Mouse (Mus musculus) CH12.LX (cell line): ENCODE results near the gene Trio. TPM values are rescaled to one million over a fixed set of nuclear protein-coding genes. Genes with fewer than 3 reads are reported as not detected.

ENCODE experiments used
- DNase-seq: peaks from one replicate; pipeline ENCODE4 v3.0.0-alpha.2; 2013; ENCODE audit errors: extremely low read depth
- H3K27ac ChIP-seq: 2 replicates; pipeline ENCODE4 v1.5.1; 2012; ENCODE audit warnings: low read depth, mild to moderate bottlenecking, control low read depth, moderate library complexity; ENCODE audit not compliant: insufficient read depth
- H3K27me3 ChIP-seq: replicated peaks from 2 replicates; pipeline ENCODE3; 2012; ENCODE audit warnings: inconsistent platforms
- H3K36me3 ChIP-seq, 2 experiments: replicated peaks in 1 of 2; 2 replicates each; pipeline versions ENCODE3 to v1.6.1; 2012; ENCODE audit warnings: inconsistent platforms in 1 of 2, low read length in 1 of 2, mild to moderate bottlenecking in 1 of 2, mixed read lengths in 1 of 2, moderate library complexity in 1 of 2; ENCODE audit not compliant: control insufficient read depth in 1 of 2, insufficient read depth in 1 of 2
- H3K4me1 ChIP-seq, 2 experiments: 2 replicates each; pipeline ENCODE4 v1.6.1; 2012; ENCODE audit warnings: inconsistent platforms in 1 of 2, moderate library complexity in 1 of 2; ENCODE audit not compliant: insufficient read depth in 2 of 2, control insufficient read depth in 1 of 2
- H3K4me2 ChIP-seq: 2 replicates; pipeline ENCODE4 v1.6.1; 2012; ENCODE audit warnings: low read depth, mild to moderate bottlenecking, control low read depth; ENCODE audit not compliant: poor library complexity, insufficient read depth, severe bottlenecking
- H3K4me3 ChIP-seq, 3 experiments: fragments of 150-350 bp in 1 of 3; sonication (generic) in 1 of 3; replicated peaks in 1 of 3; 2 replicates each; pipeline versions ENCODE3 to v1.5.1; 2011 to 2012; ENCODE audit warnings: low read depth in 2 of 3, low read length in 2 of 3, mild to moderate bottlenecking in 2 of 3, moderate library complexity in 2 of 3, control low read depth in 1 of 3, improper control_type of control experiment in 1 of 3, inconsistent platforms in 1 of 3, mixed read lengths in 1 of 3; ENCODE audit not compliant: poor library complexity in 1 of 3
- H3K79me2 ChIP-seq: replicated peaks from 2 replicates; pipeline ENCODE4 v1.6.1; 2012; ENCODE audit warnings: mild to moderate bottlenecking, moderate library complexity; ENCODE audit not compliant: control insufficient read depth, poor library complexity, insufficient read depth, severe bottlenecking; ENCODE audit errors: extremely low read depth
- H3K9ac ChIP-seq: 2 replicates; pipeline ENCODE4 v1.6.1; 2012; ENCODE audit warnings: low read depth, mild to moderate bottlenecking, control low read depth, moderate library complexity; ENCODE audit not compliant: insufficient read depth
- H3K9me3 ChIP-seq: replicated peaks from 2 replicates; pipeline ENCODE3; 2012; ENCODE audit warnings: low read length, inconsistent platforms, mixed read lengths
- CHD1 ChIP-seq: IDR thresholded peaks from 2 replicates; pipeline ENCODE4 v1.6.1; 2012; ENCODE audit warnings: low read depth, low read length, improper control_type of control experiment, inconsistent platforms
- EP300 ChIP-seq: IDR thresholded peaks from 2 replicates; pipeline ENCODE4 v1.6.1; 2011; ENCODE audit warnings: low read length, improper control_type of control experiment
- ETS1 ChIP-seq: conservative IDR thresholded peaks from 2 replicates; pipeline ENCODE4 v1.6.1; 2012; ENCODE audit warnings: low read depth, mild to moderate bottlenecking, inconsistent platforms, low read length, improper control_type of control experiment, moderate library complexity
- GABPA ChIP-seq: IDR thresholded peaks from 2 replicates; pipeline ENCODE4 v1.6.1; 2012; ENCODE audit warnings: low read depth, low read length, improper control_type of control experiment, inconsistent platforms; ENCODE audit not compliant: insufficient replicate concordance
- HCFC1 ChIP-seq: IDR thresholded peaks from 2 replicates; pipeline ENCODE4 v1.6.1; 2012; ENCODE audit warnings: low read depth, mild to moderate bottlenecking, inconsistent platforms, low read length, improper control_type of control experiment
- IRF4 ChIP-seq: IDR thresholded peaks from 2 replicates; pipeline ENCODE4 v1.6.1; 2014; ENCODE audit warnings: low read depth, mild to moderate bottlenecking, inconsistent platforms, low read length, improper control_type of control experiment
- JUN ChIP-seq: IDR thresholded peaks from 2 replicates; pipeline ENCODE4 v1.6.1; 2011; ENCODE audit warnings: low read depth, mild to moderate bottlenecking, low read length, improper control_type of control experiment, moderate library complexity; ENCODE audit not compliant: insufficient read depth
- KAT2A ChIP-seq: IDR thresholded peaks from 2 replicates; pipeline ENCODE4 v1.6.1; 2012; ENCODE audit warnings: low read length, improper control_type of control experiment, inconsistent platforms; ENCODE audit not compliant: insufficient replicate concordance
- MAZ ChIP-seq: IDR thresholded peaks from 2 replicates; pipeline ENCODE4 v1.6.1; 2012; ENCODE audit warnings: low read depth, mild to moderate bottlenecking, inconsistent platforms, low read length, improper control_type of control experiment, moderate library complexity
- MEF2A ChIP-seq: IDR thresholded peaks from 2 replicates; pipeline ENCODE4 v1.6.1; 2014; ENCODE audit warnings: low read depth, mild to moderate bottlenecking, inconsistent platforms, low read length, improper control_type of control experiment, borderline replicate concordance
- MYC ChIP-seq: IDR thresholded peaks from 2 replicates; pipeline ENCODE4 v1.6.1; 2011; ENCODE audit warnings: low read depth, mild to moderate bottlenecking, improper control_type of control experiment, low read length
- NELFE ChIP-seq: IDR thresholded peaks from 2 replicates; pipeline ENCODE4 v1.6.1; 2011; ENCODE audit warnings: low read depth, low read length, improper control_type of control experiment
- POLR2AphosphoS2 ChIP-seq: IDR thresholded peaks from 2 replicates; pipeline ENCODE4 v1.6.1; 2011; ENCODE audit warnings: low read depth, low read length, improper control_type of control experiment
- SMC3 ChIP-seq: IDR thresholded peaks from 2 replicates; pipeline ENCODE4 v1.6.1; 2011; ENCODE audit warnings: low read depth, low read length, improper control_type of control experiment
- TBP ChIP-seq: conservative IDR thresholded peaks from 2 replicates; pipeline ENCODE4 v1.6.1; 2011; ENCODE audit warnings: low read depth, low read length, improper control_type of control experiment
- TCF12 ChIP-seq: IDR thresholded peaks from 2 replicates; pipeline ENCODE4 v1.6.1; 2014; ENCODE audit warnings: low read depth, mild to moderate bottlenecking, inconsistent platforms, low read length, improper control_type of control experiment
- USF1 ChIP-seq: IDR thresholded peaks from 2 replicates; pipeline ENCODE4 v1.6.1; 2014; ENCODE audit warnings: low read depth, mild to moderate bottlenecking, inconsistent platforms, low read length, improper control_type of control experiment
- USF2 ChIP-seq: conservative IDR thresholded peaks from 2 replicates; pipeline ENCODE4 v1.6.1; 2011; ENCODE audit warnings: low read depth, low read length, improper control_type of control experiment
- dilution Hi-C: fragments of 300-500 bp; cut with MboI; formaldehyde crosslinking; loops from 2 replicates; pipeline ENCODE4 v1.14.3; 2020; ENCODE audit warnings: low sequenced_read_pairs; ENCODE audit not compliant: extremely low pct_unique_long_range_greater_than_20kb, extremely low pct_ligation_motif_present
- in situ Hi-C: fragments of 300-500 bp; cut with MboI; formaldehyde crosslinking; loops from 3 replicates; pipeline ENCODE4 v1.14.3; 2019; ENCODE audit warnings: low sequenced_read_pairs, low pct_ligation_motif_present, low pct_unique_long_range_greater_than_20kb, mixed read lengths
- polyA plus RNA-seq: library from polyadenylated mRNA; unstranded; fragments of >175 nt; gene quantifications from 2 replicates; pipeline ENCODE4 v1.2.1, GENCODE M21; 2012; ENCODE audit warnings: low read depth; ENCODE audit not compliant: insufficient read length
- total RNA-seq, 2 experiments: library from RNA; depleted of rRNA; stranded (reverse); fragments of 300-350 nt in 1 of 2; fragments of >200 nt in 1 of 2; gene quantifications; 2 replicates each; pipeline ENCODE4 v1.2.3; 2012 to 2014

The Trio gene
- total and polyA plus RNA-seq, 3 experiments, result 3.9 to 17.5 (median 4.3) TPM

DNA sequence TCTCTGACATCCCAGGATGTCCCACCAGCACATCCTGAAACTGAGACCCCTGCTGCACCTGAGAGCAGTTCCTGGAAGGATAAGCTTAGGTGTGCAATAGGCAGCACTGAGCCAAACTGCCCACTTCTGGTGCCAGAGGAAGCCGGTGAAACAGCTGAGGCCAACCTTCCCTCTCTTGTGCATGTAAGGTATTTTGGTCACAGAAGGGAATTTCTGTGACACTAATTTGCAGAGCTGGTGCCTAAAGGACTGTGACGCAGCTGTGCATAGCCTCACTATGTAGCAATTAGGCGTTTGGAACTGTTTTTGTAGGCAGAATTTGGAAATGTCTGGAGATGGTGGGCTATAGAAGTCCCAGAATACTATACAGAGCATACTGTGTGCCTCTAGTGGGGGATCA lies 264.2 kb downstream of the Trio start:
- Histone ChIP-seq H3K9ac (no peak overlapping the region), H3K4me3 (no peak overlapping the region), H3K4me1 (peaks cover 5 to 73% of the 10 kb centered on the region in 2 experiments; a peak in 3 of 4 replicates), H3K36me3 (peaks cover 2 to 67% of the 10 kb centered on the region in 2 experiments), H3K4me2 (no peak overlapping the region), H3K27ac (no peak overlapping the region), H3K9me3 (no peaks in the 10 kb centered on the region), H3K27me3 (no peaks in the 10 kb centered on the region), H3K79me2 (no peaks in the 10 kb centered on the region)
- no peak for DNase-seq
- TF ChIP-seq MEF2A (peak; percentile 72; the same call in 1 of the 2 replicates), IRF4 (peak; percentile 55; the same call in 1 of the 2 replicates), USF2 (no peak), EP300 (peak; percentile 53; the same call in 1 of the 2 replicates), SMC3 (no peak), ETS1 (peak; percentile 68), HCFC1 (no peak), JUN (no peak), USF1 (no peak), TCF12 (0 out of 2 replicates have a peak, but pooled peaks have one; percentile 22)
- dilution Hi-C loops (no loop called here), in situ Hi-C loops (no loop called here)

DNA sequence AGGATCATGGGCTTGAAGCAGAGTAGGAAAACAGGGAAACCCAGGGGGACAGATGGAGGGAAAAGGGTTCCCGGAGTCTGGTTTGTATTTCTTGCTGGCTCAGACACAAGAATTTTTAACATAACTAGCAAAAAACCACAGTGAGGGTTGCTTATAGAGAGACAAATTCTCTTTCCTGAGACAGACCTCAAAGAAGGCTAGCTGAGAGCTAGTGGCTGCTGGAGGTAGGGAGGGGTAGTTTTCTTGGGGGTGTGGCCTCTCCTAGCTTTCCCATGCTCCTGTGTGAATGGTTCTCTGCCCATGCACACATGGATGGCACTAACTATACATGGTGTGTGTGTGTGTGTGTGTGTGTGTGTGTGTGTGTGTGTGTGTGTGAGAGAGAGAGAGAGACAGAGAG lies 265.0 kb downstream of the Trio start:
- Histone ChIP-seq H3K36me3 (peaks cover 2 to 67% of the 10 kb centered on the region in 2 experiments), H3K79me2 (no peaks in the 10 kb centered on the region), H3K9me3 (no peaks in the 10 kb centered on the region), H3K27ac (no peak overlapping the region), H3K4me1 (peaks cover 5 to 68% of the 10 kb centered on the region in 2 experiments; a peak in 3 of 4 replicates), H3K4me3 (no peak overlapping the region), H3K4me2 (no peak overlapping the region), H3K27me3 (no peaks in the 10 kb centered on the region), H3K9ac (no peak overlapping the region)
- dilution Hi-C loops, result no loop called here
- in situ Hi-C loops, result no loop called here
- no peak for DNase-seq
- TF ChIP-seq EP300, result no peak
- no peak for TF ChIP-seq MYC
- no peak for TF ChIP-seq MAZ
- no peak for TF ChIP-seq USF1
- TF ChIP-seq GABPA, result no peak
- no peak for TF ChIP-seq KAT2A
- TF ChIP-seq NELFE, result no peak
- no peak for TF ChIP-seq TBP
- TF ChIP-seq POLR2AphosphoS2, result no peak
- no peak for TF ChIP-seq CHD1
